Mouse (Mus musculus) kidney, adult 18-20 months (tissue): ENCODE measurements around the gene Rnf126.

Experiments used
- DNase-seq: peaks from one replicate; pipeline ENCODE4 v3.0.0; 2021

The Rnf126 gene

DNA sequence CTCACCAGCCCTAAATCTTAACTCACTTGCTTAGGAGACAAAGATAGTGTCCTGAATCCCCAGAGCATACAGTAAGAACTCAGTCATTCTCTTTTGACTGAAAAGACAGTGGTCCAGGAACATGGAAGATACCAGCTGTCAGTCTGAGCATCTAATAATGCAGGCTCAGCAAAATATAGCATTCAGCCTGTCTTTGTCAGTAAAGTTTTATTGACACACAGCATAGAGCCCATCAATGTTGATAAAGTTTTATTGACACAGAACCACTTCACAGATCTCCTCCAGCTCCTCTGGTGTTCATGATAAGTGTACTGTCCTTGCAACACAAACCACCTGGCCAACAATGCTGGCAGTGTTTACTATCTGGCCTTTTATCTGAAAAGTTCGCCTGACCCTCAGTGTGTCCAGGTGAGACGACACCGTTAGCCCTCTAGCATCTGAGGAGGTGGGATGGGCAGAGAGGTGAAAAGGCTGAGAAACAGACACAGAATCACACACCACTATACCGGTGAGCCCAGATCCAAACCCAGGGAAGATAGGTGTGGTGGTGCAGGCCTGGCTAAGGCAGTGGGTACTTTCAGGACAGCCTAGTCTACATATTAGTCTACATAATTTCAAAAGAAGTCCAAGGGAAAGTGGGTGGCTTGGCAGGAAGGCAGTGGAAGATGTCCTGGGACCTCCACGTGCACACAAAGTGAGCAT lies 25.7 kb upstream of the Rnf126 start:
- no peak for DNase-seq

GRCm38 (mm10) chr10:79790861-79791260 lies 24.1 kb upstream of the Rnf126 start, which contains the start of gene Prss57:
Prss57 (minus strand) TSS chr10:79790961.
- DNase-seq: no peak

GRCm38 (mm10) chr10:79789581-79789980 lies 22.8 kb upstream of the Rnf126 start:
- no peak for DNase-seq

- DNase-seq: peak; percentile 91
Measured at GRCm38 (mm10) chr10:79788386-79789158, 21.8 kb upstream of the Rnf126 start.

GRCm38 (mm10) chr10:79783920-79784800 lies 17.4 kb upstream of the Rnf126 start:
- DNase-seq: peak; percentile 47

- no peak for DNase-seq
Measured at GRCm38 (mm10) chr10:79783050-79783449, 16.3 kb upstream of the Rnf126 start.

DNA sequence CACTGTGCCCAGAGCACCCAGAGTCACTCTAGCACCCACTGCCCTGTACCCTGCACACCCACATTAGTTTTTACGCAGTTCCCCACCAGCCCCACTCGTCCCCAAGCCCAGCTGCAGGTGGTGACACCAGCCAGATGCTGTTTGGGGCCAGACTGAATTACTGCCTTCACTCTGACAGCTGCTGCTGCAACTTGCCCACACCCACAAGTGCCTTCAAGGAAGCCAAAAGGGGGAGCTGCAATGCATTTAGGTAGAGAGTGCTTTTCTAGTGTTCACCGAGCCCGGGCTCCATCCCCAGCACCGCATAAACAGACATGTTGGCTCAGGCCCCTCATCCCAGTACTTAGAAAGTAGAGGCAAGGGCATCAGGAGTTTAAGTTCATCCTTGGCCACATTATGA lies 15.2 kb upstream of the Rnf126 start:
- DNase-seq: no peak

DNA sequence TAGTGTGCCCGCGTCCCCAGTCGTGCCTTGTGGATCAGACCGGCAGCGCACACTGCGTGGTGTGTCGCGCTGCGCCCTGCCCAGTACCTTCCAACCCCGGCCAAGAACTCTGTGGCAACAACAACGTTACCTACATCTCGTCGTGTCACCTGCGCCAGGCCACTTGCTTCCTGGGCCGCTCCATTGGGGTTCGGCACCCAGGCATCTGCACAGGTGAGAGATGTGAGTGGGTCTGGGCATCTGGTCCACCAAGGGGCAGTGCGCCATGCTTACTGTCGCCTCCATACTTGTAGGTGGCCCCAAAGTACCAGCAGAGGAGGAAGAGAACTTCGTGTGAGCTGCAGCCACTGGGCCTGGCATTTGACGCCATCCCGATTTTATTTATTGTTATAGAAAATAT lies 14.4 kb upstream of the Rnf126 start:
- DNase-seq: no peak

- DNase-seq: no peak
Measured at GRCm38 (mm10) chr10:79780664-79781015, 13.9 kb upstream of the Rnf126 start.

DNA sequence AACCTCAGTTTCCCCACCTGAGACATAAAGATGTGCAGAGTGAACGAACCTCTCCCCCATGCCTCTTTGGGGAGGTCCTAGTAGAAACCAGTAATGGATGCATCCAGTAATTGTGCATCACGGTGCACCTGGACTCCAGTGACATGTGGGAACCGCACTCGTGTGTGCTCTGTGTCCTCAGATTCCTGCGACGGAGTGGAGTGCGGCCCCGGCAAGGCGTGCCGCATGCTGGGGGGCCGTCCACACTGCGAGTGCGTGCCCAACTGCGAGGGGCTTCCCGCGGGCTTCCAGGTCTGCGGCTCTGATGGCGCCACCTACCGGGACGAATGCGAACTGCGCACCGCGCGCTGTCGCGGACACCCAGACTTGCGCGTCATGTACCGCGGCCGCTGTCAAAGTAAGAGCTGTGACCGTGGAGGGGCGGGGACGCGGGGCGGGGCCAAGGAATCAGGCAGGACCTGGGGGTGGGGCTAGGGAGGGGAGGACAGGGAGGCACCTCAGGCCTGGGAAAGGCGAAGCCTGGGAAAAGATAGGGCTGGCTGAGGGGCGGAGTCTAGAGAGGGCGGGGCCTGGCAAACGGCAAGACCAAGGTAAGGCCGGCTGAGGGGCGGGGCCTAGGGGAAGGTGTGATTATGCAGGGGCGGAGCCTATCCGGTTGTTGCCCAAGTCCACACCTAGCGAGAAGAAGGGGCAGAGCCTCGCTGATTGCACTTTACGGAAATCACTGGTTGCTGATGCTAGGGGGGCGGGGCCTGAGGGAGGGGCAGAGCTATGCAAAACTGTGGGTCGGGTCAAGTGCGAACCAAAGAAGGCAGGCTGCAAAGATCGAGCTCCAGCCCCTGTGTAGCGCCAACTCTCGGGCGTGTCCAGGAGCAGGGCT lies 13.3 kb upstream of the Rnf126 start:
- peak; percentile 99 for DNase-seq

- no peak for DNase-seq
Measured at GRCm38 (mm10) chr10:79779193-79779592, 12.4 kb upstream of the Rnf126 start.

DNA sequence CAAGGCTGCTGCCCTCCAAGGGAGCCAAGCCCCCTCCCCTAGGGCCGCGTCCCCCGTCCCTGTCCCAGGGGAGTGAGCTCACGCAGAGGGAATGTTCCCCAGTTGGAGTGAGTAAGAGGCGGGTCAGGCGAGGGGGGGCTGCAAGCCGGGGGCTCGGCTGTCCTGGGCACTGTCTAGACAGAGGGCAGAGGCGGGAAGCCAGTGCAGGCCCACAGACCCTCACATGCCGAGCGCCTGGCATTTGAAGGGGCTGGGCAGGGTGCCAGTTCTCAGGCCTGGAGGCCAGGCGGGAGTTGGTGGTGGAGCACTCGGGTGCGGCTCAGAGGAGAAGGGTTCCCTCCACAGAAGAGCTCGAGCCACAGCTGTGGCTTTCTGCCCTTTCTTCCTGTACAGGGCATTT lies 11.3 kb upstream of the Rnf126 start:
- DNase-seq: peak; percentile 48

DNA sequence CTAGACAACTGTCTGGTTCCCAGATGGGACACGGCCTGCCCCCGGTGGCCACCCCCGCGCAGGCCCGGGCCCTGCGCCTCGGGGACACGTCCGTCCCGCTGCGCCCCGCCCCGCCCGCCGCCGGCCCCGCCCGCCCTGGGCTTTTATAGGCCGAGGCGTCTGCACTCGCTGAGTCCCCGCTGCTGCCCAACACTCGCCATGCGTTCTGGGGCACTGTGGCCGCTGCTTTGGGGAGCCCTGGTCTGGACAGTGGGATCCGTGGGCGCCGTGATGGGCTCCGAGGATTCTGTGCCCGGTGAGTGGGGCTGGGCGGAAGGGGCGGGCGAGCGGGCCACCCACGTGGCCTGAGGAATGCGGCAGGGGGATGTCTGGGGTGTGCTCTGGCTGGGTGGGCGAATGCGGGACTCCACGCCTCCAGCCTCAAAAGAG lies 10.4 kb upstream of the Rnf126 start, which contains the start of gene Fstl3:
Gene Fstl3 (plus strand): TSS at position 170 of the 429 bp plus-strand sequence.
- peak; percentile 46 for DNase-seq

DNA sequence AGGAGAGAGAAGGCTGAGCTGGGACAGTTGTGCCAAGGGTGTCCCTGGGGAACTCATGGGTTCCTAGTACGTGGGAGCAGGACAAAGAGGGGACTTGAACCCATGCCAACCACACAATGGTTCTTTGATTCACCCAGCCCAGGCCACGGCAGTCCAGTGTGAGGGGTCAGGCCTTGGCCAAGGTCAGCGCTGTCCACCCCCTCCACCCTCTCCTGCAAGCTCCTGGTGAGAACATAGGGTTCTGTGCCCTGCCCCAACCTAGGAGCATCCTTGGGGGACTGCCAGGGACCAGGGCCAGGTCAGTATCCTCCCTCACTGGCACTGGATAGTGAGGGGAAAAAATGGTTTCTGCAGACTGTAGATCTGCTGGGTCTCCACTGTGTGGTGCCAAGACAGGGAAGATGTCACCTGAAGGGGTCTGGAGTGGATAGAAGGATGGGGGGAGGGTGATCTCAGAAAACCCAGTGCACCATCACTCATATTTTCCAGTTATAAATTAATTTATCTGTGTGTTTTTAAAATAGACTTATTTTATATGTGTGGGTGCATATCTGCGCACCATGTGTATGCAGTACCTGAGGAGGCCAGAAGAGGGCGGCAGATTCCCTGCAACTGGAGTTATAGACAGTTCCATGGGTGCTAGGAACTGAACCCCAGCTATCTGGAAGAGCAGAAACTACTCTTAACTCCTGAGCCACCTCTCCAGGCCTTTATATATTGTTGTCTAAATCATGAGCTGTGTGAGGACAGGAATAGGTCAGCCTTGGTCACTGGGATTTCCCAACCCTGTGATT lies 7.9 kb upstream of the Rnf126 start:
- no peak for DNase-seq

GRCm38 (mm10) chr10:79773208-79773607 lies 6.5 kb upstream of the Rnf126 start:
- no peak for DNase-seq

- DNase-seq: no peak
Measured at GRCm38 (mm10) chr10:79772320-79772719, 5.6 kb upstream of the Rnf126 start.

DNA sequence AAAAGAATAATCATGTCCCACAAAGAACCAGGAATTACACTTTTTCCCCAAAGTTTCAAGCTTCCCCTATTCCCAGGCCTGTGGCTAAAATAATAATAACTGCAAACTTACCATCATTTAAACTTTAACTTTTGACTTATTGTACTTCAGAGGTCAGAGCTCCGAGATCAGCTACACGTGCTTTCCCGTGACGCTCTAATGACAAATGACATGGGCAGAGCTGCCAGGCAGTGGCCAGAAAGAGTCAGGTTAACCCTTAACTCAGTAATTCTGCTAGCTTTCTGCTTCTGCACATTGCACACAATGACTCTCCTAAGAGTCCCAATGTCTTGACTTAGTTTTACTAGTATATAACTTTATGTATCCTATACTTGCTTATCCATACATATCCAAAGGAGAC lies 2.6 kb upstream of the Rnf126 start:
- DNase-seq: peak; percentile 66

GRCm38 (mm10) chr10:79768400-79768799 lies 1.6 kb upstream of the Rnf126 start:
- peak; percentile 87 for DNase-seq

- DNase-seq: peak; percentile 87
Measured at GRCm38 (mm10) chr10:79767372-79768244, 856 bp upstream of the Rnf126 start.

DNA sequence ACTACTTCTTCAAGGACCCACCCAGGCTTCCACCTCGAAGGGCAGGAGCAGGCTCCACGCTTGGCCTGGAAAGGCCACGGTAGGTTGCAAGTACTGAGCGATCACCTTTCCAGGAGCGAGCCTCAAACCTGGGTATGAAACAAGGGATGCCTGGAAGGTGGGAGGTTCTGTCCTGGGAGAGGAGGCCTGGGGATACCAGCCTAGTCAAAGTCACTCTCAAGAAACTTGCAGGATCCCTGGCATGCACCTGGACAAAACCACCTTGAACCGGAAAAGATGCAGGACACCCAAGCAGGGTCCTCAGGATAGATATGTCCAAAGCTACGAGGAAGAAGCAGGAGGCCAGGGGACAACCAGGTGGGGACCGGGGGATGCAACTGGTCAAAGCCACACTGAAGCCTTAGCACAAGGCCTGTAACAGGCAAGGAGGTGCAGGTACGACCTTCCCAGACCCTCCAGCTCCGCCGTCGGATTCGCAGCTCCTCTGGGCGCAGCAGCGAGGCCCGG lies 698 bp downstream of the Rnf126 start:
- no peak for DNase-seq
